Comparison of ENCODE assay signal across 10 mouse cellular contexts in the genomic region with DNA sequence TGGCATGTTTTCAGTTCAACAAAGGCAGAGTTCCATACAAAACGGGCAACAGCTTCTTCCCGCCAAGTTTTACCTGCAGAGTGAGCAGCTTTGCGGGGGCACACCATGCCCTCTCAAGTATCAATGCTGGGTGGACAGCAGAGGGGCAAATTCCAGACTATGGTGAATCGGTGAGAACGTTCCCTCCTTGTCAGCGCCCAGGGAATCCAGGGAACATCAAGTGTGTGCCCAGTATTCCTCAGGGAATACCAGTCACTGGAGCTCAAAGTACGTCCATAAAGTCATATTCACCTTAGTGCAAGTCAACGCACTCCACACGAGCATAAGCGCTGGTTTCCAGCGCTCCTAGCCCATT. TPM values are rescaled to one million over a fixed set of nuclear protein-coding genes. Genes with fewer than 3 reads are reported as not detected.
A peak's percentile ranks its signal among the peaks of the same experiment; 100 is the strongest.
DNase-seq lines count a peak whose midpoint lies in the region; ATAC-seq and TF ChIP-seq lines count a peak whose summit lies in the region.
"Had no signal": no experiment of that assay in that cellular context is flagged by ENCODE, and none has a peak within 500 bp of the region (broad histone marks: within the 10 kb centered on the region; RNA-seq: fewer than 3 reads in every experiment).

No protein-coding gene starts in this region.

- H3K27me3 ChIP-seq in kidney, adult 2 months (replicated peaks; ENCODE audit: control insufficient read depth, insufficient read depth, low read length) = no peaks in the 10 kb centered on the region
- no peaks in the 10 kb centered on the region for H3K27me3 ChIP-seq in embryonic facial prominence, embryonic 13.5 days
- H3K27me3 ChIP-seq in hindbrain, embryonic 16.5 days (replicated peaks; ENCODE audit: control insufficient read depth, insufficient read depth, low read length) = no peaks in the 10 kb centered on the region
- H3K27me3 ChIP-seq in midbrain, embryonic 15.5 days (replicated peaks) = no peaks in the 10 kb centered on the region

- DNase-seq in kidney, adult 2 months = no peak
- DNase-seq in kidney, adult 18-20 months = no peak
- DNase-seq in ovary, adult 18-20 months (ENCODE audit: low spot score) = no peak
- DNase-seq in gastrocnemius, postnatal 4 days (ENCODE audit: low spot score in 2 of 2) = no peak
- no peak for DNase-seq in cerebellum, postnatal 36 days
- DNase-seq: gastrocnemius, postnatal 25 days had no signal

- H3K4me2 ChIP-seq in embryonic facial prominence, embryonic 13.5 days = peak overlapping the region; percentile 90
- H3K4me2 ChIP-seq in hindbrain, embryonic 16.5 days (ENCODE audit: low read length) = peak overlapping the region; percentile 89
- H3K4me2 ChIP-seq in midbrain, embryonic 15.5 days = peak overlapping the region; percentile 88

- no peak overlapping the region; the same call in 1 of the 2 replicates for H3K27ac ChIP-seq in kidney, adult 2 months (ENCODE audit: insufficient read depth, low read depth, low read length)
- no peak overlapping the region for H3K27ac ChIP-seq in embryonic facial prominence, embryonic 13.5 days
- no peak overlapping the region for H3K27ac ChIP-seq in hindbrain, embryonic 16.5 days (ENCODE audit: low read depth, low read length)
- H3K27ac ChIP-seq in midbrain, embryonic 15.5 days = no peak overlapping the region

- no peaks in the 10 kb centered on the region for H3K9me3 ChIP-seq in embryonic facial prominence, embryonic 13.5 days
- no peaks in the 10 kb centered on the region for H3K9me3 ChIP-seq in hindbrain, embryonic 16.5 days (ENCODE audit: control insufficient read depth, low read length)
- H3K9me3 ChIP-seq in midbrain, embryonic 15.5 days = no peaks in the 10 kb centered on the region
- H3K9me3 ChIP-seq: G1E had no signal

- TF ChIP-seq POLR2A in kidney, adult 2 months (IDR thresholded peaks at IDR 0.05; ENCODE audit: low read depth, low read length) = no peak

- no peak for ATAC-seq in embryonic facial prominence, embryonic 13.5 days (ENCODE audit: insufficient number of reproducible peaks, insufficient read depth, low FRiP score, low TSS enrichment, low read depth)
- ATAC-seq in hindbrain, embryonic 16.5 days = no peak
- ATAC-seq in midbrain, embryonic 15.5 days (replicated peaks) = no peak

- no peak for TF ChIP-seq CTCF in kidney, adult 2 months (conservative IDR thresholded peaks at IDR 0.05; ENCODE audit: insufficient read depth, insufficient read length, low read depth, low read length)

- H3K4me3 ChIP-seq in kidney, adult 2 months (ENCODE audit: insufficient read depth, low read depth, low read length) = peak overlapping the region; percentile 72; the same call in 1 of the 2 replicates
- peak overlapping the region; percentile 72 for H3K4me3 ChIP-seq in embryonic facial prominence, embryonic 13.5 days
- H3K4me3 ChIP-seq in hindbrain, embryonic 16.5 days (ENCODE audit: low read length) = peak overlapping the region; percentile 86
- H3K4me3 ChIP-seq in midbrain, embryonic 15.5 days = peak overlapping the region; percentile 87

- H3K4me1 ChIP-seq in kidney, adult 2 months (ENCODE audit: control insufficient read depth, insufficient read depth, low read length) = no peaks in the 10 kb centered on the region
- peaks cover 28% of the 10 kb centered on the region for H3K4me1 ChIP-seq in embryonic facial prominence, embryonic 13.5 days
- H3K4me1 ChIP-seq in hindbrain, embryonic 16.5 days (ENCODE audit: control insufficient read depth, insufficient read depth, low read depth, low read length) = peaks cover 19% of the 10 kb centered on the region
- H3K4me1 ChIP-seq in midbrain, embryonic 15.5 days = peaks cover 22% of the 10 kb centered on the region

- WGBS in kidney, adult 2 months = 44% methylated on average over 11 of the region's 11 CpGs
- WGBS in embryonic facial prominence, embryonic 13.5 days = 46% methylated on average over 11 of the region's 11 CpGs
- WGBS in hindbrain, embryonic 16.5 days = 56% methylated on average over 11 of the region's 11 CpGs
- WGBS in midbrain, embryonic 15.5 days = 54% methylated on average over 11 of the region's 11 CpGs

- H3K9ac ChIP-seq in embryonic facial prominence, embryonic 13.5 days = peak overlapping the region; percentile 81; the same call in 1 of the 2 replicates
- peak overlapping the region; percentile 98 for H3K9ac ChIP-seq in hindbrain, embryonic 16.5 days (ENCODE audit: low read depth, low read length)
- H3K9ac ChIP-seq in midbrain, embryonic 15.5 days = no peak overlapping the region

- H3K36me3 ChIP-seq in kidney, adult 2 months (ENCODE audit: control insufficient read depth, insufficient read depth, low read length) = no peaks in the 10 kb centered on the region
- no peaks in the 10 kb centered on the region; the same call in none of the 2 replicates for H3K36me3 ChIP-seq in embryonic facial prominence, embryonic 13.5 days
- H3K36me3 ChIP-seq in hindbrain, embryonic 16.5 days (ENCODE audit: control insufficient read depth, insufficient read depth, low read length) = no peaks in the 10 kb centered on the region
- H3K36me3 ChIP-seq in midbrain, embryonic 15.5 days (replicated peaks) = no peaks in the 10 kb centered on the region
- H3K36me3 ChIP-seq: G1E had no signal

RNA-seq across cellular contexts. Expression of gene Carmil1, which starts 1.2 kb away (rescaled TPM):
- 6.9 and 7.7 TPM in 2 replicates for polyA plus RNA-seq in kidney, adult 2 months (2012; rRNA removed)
- 47.5 and 50.0 TPM in 2 replicates for polyA plus RNA-seq in embryonic facial prominence, embryonic 13.5 days (2015; fragmentation: Nextera tagmentation; extraction: Ambion mirVana)
- polyA plus RNA-seq in hindbrain, embryonic 16.5 days (2015; fragmentation: Nextera tagmentation; extraction: Ambion mirVana) = 43.5 and 50.6 TPM in 2 replicates
- polyA plus RNA-seq in midbrain, embryonic 15.5 days (2015; fragmentation: Nextera tagmentation; extraction: Ambion mirVana) = 33.4 and 41.3 TPM in 2 replicates
- 1 to 10 TPM; 5.4 to 6.6 TPM for total RNA-seq in gastrocnemius, postnatal 4 days (2021)

RNA-seq across cellular contexts. Expression of gene Cmah, which starts 47.8 kb away (rescaled TPM):
- 7.9 and 8.3 TPM in 2 replicates for polyA plus RNA-seq in kidney, adult 2 months (2012; rRNA removed)
- 0.22 and 0.78 TPM in 2 replicates for polyA plus RNA-seq in embryonic facial prominence, embryonic 13.5 days (2015; fragmentation: Nextera tagmentation; extraction: Ambion mirVana)
- 0.11 and 0.16 TPM in 2 replicates for polyA plus RNA-seq in hindbrain, embryonic 16.5 days (2015; fragmentation: Nextera tagmentation; extraction: Ambion mirVana)
- polyA plus RNA-seq in midbrain, embryonic 15.5 days (2015; fragmentation: Nextera tagmentation; extraction: Ambion mirVana) = 0.05 and 0.18 TPM in 2 replicates
- 1 to 10 TPM; 3.6 TPM for total RNA-seq in gastrocnemius, postnatal 4 days (2021)
- polyA plus RNA-seq: G1E had no signal
